Mouse (Mus musculus) leukemia stem cell, adult 10-12 weeks (primary cell): ENCODE results near the gene Arhgef28. TPM values are rescaled to one million over a fixed set of nuclear protein-coding genes. Genes with fewer than 3 reads are reported as not detected.

Experiments
- polyA plus RNA-seq: library from polyadenylated mRNA; stranded (reverse); fragments of >175 nt; gene quantifications from 2 replicates; pipeline ENCODE4 v1.2.3, GENCODE M21; 2012; ENCODE audit warnings: low replicate concordance

Gene Arhgef28
- 0.08 TPM in 2 replicates for polyA plus RNA-seq

GRCm38 (mm10) chr13:98205771-98206545 lies at the start of gene Arhgef28:
Gene Arhgef28 (minus strand): TSS chr13:98206439.

Other genes with a start within 250 kb of the Arhgef28 start
- gene Utp15, start 56.6 kb upstream of the Arhgef28 start, polyA plus RNA-seq, result 6.2 and 8.6 TPM in 2 replicates
- 44.3 and 63.6 TPM in 2 replicates for gene Ankra2, start 56.6 kb upstream of the Arhgef28 start, polyA plus RNA-seq
- gene Gm21976, start 73.4 kb upstream of the Arhgef28 start, polyA plus RNA-seq, result not detected in 2 replicates
- 46.1 and 53.1 TPM in 2 replicates for gene Btf3, start 110.6 kb upstream of the Arhgef28 start, polyA plus RNA-seq
- not detected in 2 replicates for gene Foxd1, start 147.8 kb upstream of the Arhgef28 start, polyA plus RNA-seq